Mouse (Mus musculus) right cerebral cortex, adult 18-20 months (tissue): Measurements from ENCODE around the gene Prkcg.

Source experiments
- DNase-seq: peaks from one replicate; pipeline ENCODE4 v3.0.0; 2022; ENCODE audit warnings: mixed read lengths

Gene Prkcg

GRCm38 (mm10) chr7:3367569-3367968, 78.6 kb downstream of the Prkcg start:
- no peak for DNase-seq

DNA sequence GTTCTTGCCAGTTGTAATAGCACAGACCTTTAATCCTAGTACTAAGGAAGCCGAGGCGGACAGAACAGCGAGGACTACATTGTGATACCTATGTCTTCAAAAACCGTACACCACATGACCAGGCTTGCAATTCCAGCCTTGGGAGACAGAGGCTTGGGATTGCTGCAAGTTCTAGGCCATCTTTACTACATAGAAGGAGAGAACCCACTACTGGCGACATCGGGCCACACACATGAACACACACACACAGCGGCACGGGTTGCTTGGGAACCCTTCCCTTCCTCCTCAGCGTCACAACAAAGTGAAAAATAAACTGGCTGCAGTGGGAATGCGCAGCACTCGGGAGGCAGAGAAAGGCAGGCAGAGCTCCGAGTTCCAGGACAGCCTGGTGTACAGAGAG, 79.3 kb downstream of the Prkcg start:
- DNase-seq: no peak

- DNase-seq: no peak
Observed at GRCm38 (mm10) chr7:3369189-3369588, 80.2 kb downstream of the Prkcg start.

DNA sequence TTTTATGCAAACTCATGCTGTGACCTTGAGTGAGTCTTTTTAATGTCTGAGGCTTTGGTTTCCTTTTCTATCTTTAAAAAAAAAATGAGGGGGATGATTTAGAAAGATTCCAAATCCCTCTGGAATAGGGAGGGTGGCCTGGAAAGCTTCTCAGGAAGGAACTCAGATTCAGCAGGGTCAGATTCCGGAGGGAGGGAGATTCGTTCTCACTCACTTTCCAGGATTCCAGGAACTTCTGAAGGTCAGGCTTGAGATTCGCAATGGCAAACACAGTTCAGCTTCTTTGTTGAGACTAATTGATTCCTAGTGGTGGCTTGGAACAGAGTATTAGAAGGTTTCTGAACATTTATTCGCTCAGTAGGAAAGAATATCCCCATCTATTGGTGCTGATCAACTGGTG, 81.4 kb downstream of the Prkcg start:
- no peak for DNase-seq

DNA sequence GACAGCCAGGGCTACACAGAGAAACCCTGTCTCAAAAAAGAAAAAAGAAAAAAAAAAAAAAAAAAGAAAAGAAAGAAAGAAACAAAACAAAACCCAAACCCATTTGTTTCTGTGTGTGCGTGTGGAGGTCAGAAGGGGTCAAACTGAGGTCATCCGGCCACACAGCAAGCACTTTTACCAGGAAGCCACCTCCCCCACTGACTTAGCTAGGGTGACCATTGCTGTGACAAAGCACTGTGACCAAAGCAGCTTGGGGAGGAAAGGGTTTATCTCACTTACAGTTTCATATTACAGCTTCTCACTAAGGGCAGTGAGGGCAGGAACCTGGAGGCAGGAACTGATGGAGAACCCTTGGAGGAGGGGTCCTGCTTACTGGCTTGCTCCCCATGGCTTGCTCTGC, 83.4 kb downstream of the Prkcg start:
- DNase-seq: no peak

GRCm38 (mm10) chr7:3373754-3374153, 84.8 kb downstream of the Prkcg start:
- DNase-seq: no peak

DNA sequence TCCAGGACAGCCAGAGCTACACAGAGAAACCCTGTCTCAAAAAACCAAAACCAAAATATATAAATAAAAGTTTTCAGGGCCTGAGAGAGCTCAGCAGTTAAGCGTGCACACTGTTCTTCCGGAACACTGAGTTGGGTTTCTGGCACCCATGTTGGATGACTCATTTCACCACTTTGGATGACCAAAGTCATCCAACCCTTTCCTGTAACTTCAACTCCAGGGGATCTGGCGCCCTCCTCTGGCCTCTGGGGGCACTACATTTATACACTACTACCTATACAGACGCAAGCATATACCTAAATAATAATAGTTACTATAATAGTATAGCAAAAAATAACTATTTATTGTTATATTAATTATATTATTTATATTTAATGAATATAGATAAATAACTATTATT, 87.9 kb downstream of the Prkcg start:
- DNase-seq: no peak
